Mouse (Mus musculus) megakaryocyte progenitor cell, adult 5-6 weeks (primary cell): ENCODE measurements at regions not wholly inside any gene's neighbourhood (a gene's known extent, or its start where the extent isn't known, plus 50 kb on each side); places are given as distances from the start of the nearest gene placed in this dataset.
"Not testable (repeated sequence)": the region's sequence is repeated elsewhere in the genome, so short reads cannot be mapped to it uniquely, and the experiment has no call there.

ENCODE experiments used
- ATAC-seq: replicated peaks from 2 replicates; pipeline ENCODE4 v1.8.0; 2016; ENCODE audit warnings: mild to moderate bottlenecking, moderate TSS enrichment, inconsistent platforms; ENCODE audit not compliant: poor library complexity

DNA sequence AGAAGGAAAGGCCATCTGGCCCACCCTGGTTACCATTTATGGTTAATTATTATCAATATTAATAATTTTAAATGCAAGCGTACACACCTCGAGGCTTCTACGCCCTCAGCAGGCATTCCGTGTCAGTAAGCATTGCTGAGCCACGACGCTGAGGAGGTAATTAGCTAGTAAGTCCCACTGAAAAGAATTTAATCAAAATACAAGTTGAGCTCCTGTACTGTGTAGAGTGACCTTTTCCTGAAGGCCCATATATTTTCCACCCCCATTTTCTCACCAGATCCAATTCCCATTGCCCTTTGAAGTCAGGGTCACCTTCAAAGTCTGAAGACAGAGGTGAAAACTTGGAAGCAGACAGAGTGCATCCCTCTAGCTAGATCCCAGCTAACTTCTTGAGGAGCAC, 179.8 kb downstream of the Gxylt1 start:
- ATAC-seq = no peak

- ATAC-seq = peak; percentile 71
Observed at GRCm38 (mm10) chr15:93094202-93095135, 180.5 kb downstream of the Gxylt1 start.

DNA sequence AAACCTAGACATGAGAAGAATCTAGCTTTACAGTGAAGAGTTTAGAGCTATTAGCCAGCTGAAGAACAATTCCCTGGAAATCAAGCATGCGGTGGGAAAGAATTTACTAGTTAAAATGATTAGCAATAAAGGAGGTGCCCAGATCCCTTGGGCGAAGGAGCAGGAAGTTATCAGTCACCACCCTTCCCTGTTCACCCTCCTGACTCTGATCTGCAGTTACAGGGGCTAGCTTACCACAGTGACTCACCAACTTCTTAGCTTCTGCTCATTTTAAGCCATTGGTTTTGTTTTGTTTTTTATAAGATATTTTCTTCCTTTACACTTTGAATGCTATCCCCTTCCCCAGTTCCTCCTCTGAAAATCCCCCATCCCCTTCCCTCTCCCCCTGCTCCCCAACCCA, 183.6 kb downstream of the Gxylt1 start:
- peak; percentile 63 for ATAC-seq

DNA sequence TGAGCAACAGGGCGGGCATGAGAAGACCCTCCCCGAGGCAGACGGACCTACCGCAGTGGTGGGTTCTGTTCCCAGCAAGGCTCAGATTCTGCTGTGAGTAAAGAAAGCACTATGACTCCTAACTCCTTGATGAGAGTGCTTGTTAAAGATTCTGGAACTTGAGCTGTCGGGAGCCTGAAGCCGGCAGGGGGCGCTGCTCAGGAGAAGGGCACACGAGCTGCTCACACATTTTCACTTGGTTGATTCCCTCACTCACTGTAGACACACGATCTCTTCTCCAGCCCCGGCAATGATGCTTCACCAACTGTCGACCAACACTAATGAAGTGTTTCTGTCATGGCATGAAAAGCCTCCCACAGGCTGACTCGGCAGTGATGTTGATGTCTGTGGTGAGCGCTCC, 185.6 kb downstream of the Gxylt1 start:
- peak; percentile 78 for ATAC-seq

GRCm38 (mm10) chr15:93084967-93085617, 189.9 kb downstream of the Gxylt1 start:
- ATAC-seq = no peak

DNA sequence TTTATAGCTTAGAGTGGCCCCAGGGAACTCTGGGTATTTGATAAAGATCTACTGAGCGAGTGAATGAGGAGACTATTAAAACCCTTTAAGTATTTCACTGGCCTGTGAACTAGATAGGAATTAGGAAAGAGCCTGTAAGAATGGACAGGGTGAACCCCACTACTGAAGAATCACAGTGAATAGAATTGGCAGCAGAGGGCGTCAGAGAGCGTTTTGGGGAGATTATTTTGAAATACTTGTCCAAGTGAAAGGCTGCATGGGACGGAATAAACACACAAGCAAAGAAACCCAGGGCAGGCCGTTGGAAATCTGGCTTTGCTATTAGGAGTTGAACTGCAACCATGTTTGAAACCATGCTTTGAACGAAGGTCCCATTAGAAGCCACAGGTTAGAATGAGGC, 200.9 kb downstream of the Gxylt1 start:
- ATAC-seq = peak; percentile 70

GRCm38 (mm10) chr15:93062213-93063131, 212.5 kb downstream of the Gxylt1 start:
- no peak for ATAC-seq

DNA sequence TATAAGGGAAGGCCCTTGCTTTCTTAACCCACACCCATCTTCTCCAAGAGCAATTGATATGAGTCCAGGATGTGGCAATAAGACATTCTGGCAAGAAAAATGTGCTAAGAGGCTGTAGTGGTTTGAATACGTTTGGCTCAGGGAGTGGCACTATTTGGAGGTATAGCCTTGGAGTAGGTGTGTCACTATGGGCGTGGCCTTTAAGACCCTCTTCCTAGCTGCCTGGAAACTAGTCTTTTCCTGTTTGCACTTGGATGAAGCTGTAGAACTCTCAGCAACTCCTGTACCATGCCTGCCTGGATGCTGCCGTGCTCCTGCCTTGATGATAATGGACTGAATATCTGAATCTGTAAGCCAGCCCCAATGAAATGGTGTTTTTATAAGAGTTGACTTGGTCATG, 221.5 kb downstream of the Gxylt1 start:
- no peak for ATAC-seq

GRCm38 (mm10) chr15:93027185-93027584, 247.8 kb downstream of the Gxylt1 start:
- ATAC-seq = peak; percentile 82

DNA sequence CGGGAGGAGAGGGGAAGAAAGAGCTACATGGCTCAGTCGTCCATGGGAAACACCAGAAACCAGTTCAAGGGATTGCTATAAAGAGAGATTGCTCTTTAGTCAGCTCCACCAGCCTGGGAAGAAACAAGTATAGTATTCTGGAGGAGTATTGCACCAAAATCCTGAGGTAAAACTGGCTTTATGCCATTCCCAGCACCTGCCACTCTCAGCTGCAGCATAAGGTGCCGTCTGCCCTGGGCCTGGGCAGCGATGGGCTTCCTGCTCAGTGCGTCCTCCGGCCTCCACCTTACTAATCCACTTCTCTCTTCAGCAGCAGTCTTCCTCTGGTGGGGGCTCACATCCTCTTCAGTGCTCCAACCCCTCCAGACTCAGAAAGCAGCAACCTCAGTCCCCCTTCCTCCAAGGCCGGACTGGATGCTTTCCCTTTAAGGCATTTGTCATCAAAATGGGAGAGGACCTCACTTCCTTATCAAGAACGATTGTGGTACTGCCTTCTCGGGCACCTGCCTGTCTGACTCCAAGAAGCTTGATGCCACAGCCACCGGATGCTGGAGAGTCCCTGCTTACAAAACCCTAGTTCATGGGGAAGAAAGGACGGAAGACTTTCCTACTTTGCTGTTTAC, 248.4 kb downstream of the Gxylt1 start:
- peak; percentile 55 for ATAC-seq

GRCm38 (mm10) chr15:93025791-93026190, 249.2 kb downstream of the Gxylt1 start:
- peak; percentile 65 for ATAC-seq

- no peak for ATAC-seq
Observed at GRCm38 (mm10) chr15:93024171-93024570, 250.8 kb downstream of the Gxylt1 start.

DNA sequence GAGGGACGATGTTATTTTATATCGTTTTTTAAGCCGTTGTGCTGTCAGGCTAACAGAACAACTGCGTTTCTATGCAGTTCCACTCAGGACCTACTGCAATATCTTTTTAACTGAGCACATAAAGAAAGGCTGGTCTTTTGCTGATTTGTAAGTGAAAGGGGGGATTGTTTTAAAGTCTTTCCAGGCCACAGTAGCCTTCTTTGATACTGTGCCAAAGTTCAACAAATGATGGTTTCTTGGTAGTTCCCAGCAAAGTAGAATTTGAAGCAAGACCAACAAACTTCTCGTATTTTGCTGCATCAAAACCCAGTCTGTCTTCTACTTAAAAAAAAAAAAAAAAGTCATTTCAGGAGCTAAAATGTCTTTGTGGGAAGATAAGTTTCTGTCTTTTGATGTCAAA, 263.8 kb downstream of the Gxylt1 start:
- no peak for ATAC-seq

GRCm38 (mm10) chr15:93010629-93011028, 264.4 kb downstream of the Gxylt1 start:
- no peak for ATAC-seq

DNA sequence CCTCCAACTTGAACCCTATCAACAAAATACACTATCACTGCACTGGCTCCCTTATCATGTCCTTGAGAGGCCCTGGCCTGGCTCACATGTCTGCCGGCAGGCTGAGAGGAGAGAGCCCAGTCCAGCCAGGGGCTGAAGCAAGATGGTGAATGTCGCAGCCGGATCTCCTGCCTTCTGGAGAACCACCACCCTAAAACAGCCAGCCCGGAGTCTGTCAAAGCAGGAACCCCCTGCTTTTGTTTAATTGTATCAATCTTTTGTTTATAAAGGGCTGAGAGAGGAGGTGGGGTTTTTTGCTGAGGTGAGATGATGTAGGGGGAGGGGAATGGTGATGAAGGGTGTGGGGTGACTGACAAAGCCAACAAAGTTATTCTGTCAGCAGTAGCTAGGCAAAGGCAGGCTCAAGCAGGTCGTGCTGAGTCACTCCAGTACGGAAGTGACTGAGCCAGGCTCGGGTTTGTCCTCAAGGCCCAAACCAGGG, 269.2 kb downstream of the Gxylt1 start:
- peak; percentile 35 for ATAC-seq

GRCm38 (mm10) chr15:93005186-93005585, 269.8 kb downstream of the Gxylt1 start:
- ATAC-seq = not testable (repeated sequence)

DNA sequence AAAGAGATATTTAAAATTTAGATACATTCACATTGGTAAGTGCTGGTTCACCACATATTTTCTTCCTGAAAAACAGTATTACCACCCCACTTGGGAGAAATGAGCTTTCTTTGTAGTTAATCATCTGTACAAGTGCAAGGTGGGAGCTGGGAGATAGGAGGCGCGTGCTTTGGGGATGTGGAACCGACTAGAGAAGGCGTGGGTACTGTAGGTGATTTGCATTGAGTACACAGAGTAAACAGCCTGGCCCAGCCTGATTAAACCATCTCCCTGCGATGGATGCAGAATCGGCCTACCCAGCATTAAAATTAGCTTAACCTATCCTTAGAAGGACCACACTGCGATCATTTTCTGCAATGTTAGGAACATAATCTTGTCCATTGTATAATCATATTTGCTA, 270.4 kb downstream of the Gxylt1 start:
- peak; percentile 35 for ATAC-seq

GRCm38 (mm10) chr15:93003233-93003632, 271.7 kb downstream of the Gxylt1 start:
- 0 out of 2 replicates have a peak, but pooled peaks have one; percentile 20 for ATAC-seq

- peak; percentile 62 for ATAC-seq
Observed at GRCm38 (mm10) chr15:93002002-93002904, 272.7 kb downstream of the Gxylt1 start.
